Mouse (Mus musculus): Measurements from ENCODE around the gene Adam23. TPM values are rescaled to one million over a fixed set of nuclear protein-coding genes. Genes with fewer than 3 reads are reported as not detected.

The Adam23 gene
- total RNA-seq (2021) = 100 to 1,000 TPM; 135 to 146 TPM
- long read RNA-seq, experiment 1, full-length matches to known transcripts = 39 of 76 reads
- long read RNA-seq, experiment 1, partial matches to known transcripts = 9 of 76 reads
- long read RNA-seq, experiment 1, other reads (novel, unspliced or antisense) = 28 of 76 reads
- long read RNA-seq, experiment 2, full-length matches to known transcripts = 20 of 46 reads
- long read RNA-seq, experiment 2, partial matches to known transcripts = 24 of 46 reads
- long read RNA-seq, experiment 2, other reads (novel, unspliced or antisense) = 2 of 46 reads

- peak; percentile 79 to 89 for DNase-seq (ENCODE audit: low spot score in 2 of 2)
These were observed at the start of gene Adam23 for GRCm38 (mm10) chr1:63445656-63446046. Adam23 (plus strand) TSS chr1:63445891.

- DNase-seq (ENCODE audit: low spot score in 2 of 2) = no peak
These were observed 44.6 kb upstream of the Adam23 start for GRCm38 (mm10) chr1:63401130-63401529.

GRCm38 (mm10) chr1:63403601-63404000 is 42.1 kb upstream of the Adam23 start:
- peak; percentile 15 to 39 for DNase-seq (ENCODE audit: low spot score in 2 of 2)

GRCm38 (mm10) chr1:63408344-63408743 is 37.3 kb upstream of the Adam23 start:
- no peak for DNase-seq (ENCODE audit: low spot score in 2 of 2)

GRCm38 (mm10) chr1:63418491-63418890 is 27.2 kb upstream of the Adam23 start:
- DNase-seq (ENCODE audit: low spot score in 2 of 2) = no peak

DNA sequence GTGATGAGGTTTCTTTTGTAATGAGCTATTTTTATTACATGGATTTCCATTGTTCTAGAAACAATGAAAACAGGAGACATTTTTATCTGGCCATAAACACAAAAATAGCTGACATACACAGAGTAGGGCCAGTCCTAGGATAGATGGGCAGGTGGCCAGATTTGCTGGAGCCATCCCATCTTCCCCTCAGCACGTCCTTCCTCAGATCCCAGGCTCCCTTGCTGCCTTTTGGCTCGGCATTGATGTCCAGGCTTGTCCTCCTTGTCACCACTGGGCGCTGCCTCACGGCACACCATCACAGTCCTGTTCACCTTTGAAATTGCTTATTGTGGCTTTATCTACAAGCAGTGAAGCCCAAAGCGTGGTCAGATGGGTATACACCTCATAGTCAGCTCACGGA is 15.0 kb upstream of the Adam23 start:
- DNase-seq (ENCODE audit: low spot score in 2 of 2) = no peak

DNA sequence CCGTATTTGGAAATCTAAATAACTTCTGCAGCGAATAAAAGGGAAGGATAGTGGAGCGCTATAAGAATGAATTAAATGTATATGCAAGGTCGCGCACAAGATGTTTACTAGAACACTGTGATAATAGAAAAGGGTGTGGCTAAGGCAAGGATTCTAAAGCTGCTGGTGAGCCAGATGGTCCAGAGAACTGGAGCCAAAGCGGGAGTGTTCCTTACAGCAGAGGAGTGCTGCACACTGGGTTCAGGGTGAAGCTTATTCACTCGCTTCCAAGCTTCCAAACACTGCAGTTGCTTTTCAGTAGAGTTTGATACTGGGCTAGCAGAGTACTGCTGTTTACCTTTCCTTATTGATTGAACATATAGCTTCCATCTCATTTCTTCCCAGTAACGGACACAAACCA is 14.5 kb upstream of the Adam23 start:
- DNase-seq (ENCODE audit: low spot score in 2 of 2) = no peak

GRCm38 (mm10) chr1:63431842-63432241 is 13.8 kb upstream of the Adam23 start:
- DNase-seq (ENCODE audit: low spot score in 2 of 2) = no peak

GRCm38 (mm10) chr1:63434052-63434451 is 11.6 kb upstream of the Adam23 start:
- DNase-seq (ENCODE audit: low spot score in 2 of 2) = no peak

DNA sequence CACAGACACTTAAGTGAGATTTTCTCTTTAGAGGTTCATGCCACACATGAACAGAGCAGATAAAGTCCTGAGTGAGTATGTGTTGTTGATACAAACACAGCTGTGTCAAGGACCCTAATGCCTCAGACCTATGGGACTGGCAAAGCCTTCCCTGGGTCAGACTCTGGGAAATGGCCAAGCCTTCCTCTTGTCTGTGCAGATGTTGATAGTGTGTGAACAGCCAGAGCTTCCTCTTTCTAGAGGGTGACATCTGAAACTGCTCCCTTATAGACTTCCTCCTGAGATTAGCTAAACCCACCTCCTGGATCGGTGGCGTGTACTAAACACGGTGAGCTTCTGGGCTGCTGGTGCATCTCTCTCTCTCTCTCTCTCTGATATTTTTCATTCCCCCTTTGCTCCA is 8.2 kb upstream of the Adam23 start:
- no peak for DNase-seq (ENCODE audit: low spot score in 2 of 2)

DNA sequence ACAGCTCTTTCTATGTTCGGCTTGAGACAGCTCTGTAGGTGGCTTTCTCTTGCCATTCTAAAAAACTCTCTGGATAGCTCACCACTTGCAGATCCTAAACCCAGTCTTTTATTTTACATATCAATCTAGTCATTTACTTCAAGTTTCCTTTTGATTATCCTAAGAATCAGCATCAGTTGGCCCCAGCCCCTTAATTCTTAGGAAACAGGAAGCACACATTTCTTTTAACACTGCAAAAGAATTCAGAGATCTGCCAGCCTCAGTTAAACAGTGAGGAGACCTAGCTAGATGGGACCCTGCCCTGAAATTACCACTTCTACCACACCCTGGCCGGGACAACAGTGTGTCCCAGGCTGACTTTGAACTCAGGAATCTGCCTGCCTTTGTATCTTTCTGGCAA is 3.5 kb upstream of the Adam23 start:
- no peak for DNase-seq (ENCODE audit: low spot score in 2 of 2)

- DNase-seq (ENCODE audit: low spot score in 2 of 2) = no peak
These were observed 3.1 kb upstream of the Adam23 start for GRCm38 (mm10) chr1:63442616-63443015.

DNA sequence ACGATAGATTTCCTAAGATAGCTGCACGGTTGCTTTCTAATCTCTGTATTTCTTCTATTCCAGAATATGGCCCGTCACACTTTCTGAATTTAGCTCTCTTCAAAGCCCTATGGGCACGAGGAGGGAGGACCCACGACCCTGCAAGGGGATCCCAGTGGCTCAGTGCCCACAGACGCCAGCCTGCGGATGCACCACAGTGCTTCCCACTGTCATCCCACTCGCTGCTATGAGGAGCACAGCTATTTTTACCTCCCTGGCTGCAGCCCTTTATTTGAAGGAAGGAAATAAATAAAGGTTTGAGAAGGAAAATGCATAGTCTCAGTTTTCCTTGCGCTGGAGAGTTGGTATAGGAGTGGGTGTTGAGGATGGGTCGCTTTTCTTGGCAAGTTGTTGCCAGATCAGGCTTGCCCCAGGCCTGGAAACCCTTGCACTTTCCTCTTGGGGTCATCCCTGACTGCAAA is 512 bp upstream of the Adam23 start:
- peak; percentile 47 to 60 for DNase-seq (ENCODE audit: low spot score in 2 of 2)

- peak in 1 of 2 experiments; percentile 44 for DNase-seq (ENCODE audit: low spot score in 2 of 2)
These were observed 485 bp downstream of the Adam23 start for GRCm38 (mm10) chr1:63446047-63446704.

DNA sequence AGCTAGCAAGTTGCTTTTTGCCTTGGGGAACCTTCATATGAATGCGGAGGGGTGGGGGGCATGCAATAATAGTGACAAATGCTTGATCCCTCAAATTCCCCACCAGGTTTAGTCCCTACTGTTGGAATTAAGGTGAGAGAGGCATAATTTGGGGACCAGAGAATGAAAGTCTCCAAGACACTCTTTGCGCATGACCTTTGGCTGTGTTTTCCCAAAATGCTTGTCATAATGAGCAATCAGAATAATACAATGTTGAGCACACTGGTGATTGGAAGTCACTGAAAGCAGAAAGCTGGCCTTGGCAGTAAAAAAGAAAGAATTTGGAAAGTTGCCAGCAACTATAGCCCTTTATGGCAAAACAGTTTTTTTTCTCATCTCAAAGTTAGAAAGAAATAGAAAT is 1.0 kb downstream of the Adam23 start:
- no peak for DNase-seq (ENCODE audit: low spot score in 2 of 2)

DNA sequence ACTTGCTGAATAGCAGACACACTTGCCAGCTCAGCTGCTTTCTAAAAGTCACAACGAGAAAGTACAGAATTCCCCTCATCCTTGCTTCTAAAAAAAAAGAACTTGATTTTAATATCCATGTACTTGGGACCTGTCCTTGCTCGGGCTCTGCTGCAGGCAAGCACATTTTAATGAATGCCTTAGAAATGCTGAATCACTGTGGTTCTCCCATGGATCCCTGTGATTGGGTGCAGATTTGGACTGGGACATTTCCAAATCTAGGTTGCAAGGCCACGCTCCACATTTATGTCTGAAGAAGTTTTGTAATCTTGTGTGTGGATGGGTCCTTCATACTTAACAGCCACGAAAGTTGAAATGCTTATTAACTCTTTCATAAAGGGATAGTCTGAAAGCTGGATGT is 4.4 kb downstream of the Adam23 start:
- no peak for DNase-seq (ENCODE audit: low spot score in 2 of 2)

- no peak for DNase-seq (ENCODE audit: low spot score in 2 of 2)
These were observed 7.7 kb downstream of the Adam23 start for GRCm38 (mm10) chr1:63453332-63453887.

DNA sequence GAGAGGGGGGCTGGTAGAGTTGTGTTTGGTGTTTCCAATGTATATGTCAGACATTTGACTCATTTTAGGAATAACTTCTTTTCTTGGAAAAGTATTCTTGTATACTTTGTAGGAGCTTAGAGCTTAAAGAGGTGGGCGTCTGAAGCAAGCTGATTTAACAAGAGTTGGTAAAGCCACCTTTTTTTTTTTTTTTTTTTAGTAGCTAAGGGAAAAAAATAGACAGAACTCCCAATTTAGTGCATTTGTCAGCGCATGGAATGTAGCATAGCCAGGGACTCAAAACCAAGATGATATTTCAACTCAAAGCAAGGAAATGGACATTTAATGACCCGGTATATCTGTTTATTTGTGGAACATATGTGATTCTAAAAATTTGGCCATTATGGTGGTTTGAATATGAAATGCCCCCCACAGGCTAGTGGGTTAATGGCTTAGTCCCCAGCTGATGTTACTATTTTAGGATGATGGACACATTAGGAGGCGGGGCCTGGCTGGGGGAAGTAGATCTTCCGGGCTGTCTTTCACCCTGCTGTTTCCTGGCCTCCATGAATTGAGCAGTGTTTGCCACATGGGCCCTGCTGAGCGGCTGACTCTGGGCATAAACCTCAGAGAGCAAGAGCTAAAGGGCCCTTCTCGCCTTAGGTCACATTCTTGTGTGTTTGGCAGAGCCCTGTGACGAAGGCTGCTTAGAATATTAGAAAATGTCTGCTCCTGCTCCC is 12.3 kb downstream of the Adam23 start:
- DNase-seq (ENCODE audit: low spot score in 2 of 2) = no peak

DNA sequence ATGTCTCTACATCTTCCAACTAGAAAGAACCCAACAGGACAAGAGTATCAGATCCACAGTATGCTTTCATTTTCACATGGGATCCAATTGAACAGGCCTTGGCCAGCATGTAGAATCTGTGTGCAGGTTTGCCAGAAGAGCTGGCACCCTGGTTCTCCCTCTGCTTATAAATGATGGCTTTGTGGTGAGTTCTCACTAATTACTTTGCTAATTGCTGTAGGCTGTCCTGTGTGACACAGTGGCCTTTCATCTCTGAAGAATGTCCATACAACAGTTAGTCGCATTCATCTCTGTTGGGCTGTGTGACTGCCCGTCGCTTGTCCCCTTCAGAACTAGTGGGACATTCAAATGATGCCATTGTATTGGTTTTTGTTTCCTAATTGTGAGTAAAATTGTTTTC is 13.5 kb downstream of the Adam23 start:
- no peak for DNase-seq (ENCODE audit: low spot score in 2 of 2)

DNA sequence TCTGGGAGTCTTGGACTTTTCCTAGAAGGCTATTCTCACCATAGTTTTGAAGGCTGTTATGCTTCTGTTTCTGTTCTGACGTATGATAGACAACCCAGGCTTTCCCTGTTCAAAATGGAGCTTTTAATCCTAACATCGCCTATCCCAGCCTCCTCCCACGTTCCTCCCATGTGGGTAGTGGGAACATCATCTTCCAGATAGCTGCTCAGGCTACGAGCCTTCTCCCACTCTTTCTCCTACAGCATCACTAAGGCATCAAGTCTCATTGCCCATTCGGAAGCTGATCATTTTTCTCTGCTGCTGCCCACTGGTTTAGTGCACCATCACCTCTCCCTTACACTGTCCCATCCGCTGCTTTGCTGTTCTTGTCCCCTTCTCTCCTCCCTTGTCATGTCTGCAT is 14.2 kb downstream of the Adam23 start:
- DNase-seq (ENCODE audit: low spot score in 2 of 2) = peak; percentile 44 to 45

GRCm38 (mm10) chr1:63464441-63464840 is 18.8 kb downstream of the Adam23 start:
- DNase-seq (ENCODE audit: low spot score in 2 of 2) = no peak

- DNase-seq (ENCODE audit: low spot score in 2 of 2) = no peak
These were observed 27.6 kb downstream of the Adam23 start for GRCm38 (mm10) chr1:63473272-63473671.

Data from left cerebral cortex, adult 18-20 months (tissue).